Mouse (Mus musculus) lung, postnatal 0 days (tissue): ENCODE results near the gene Purb.

ENCODE experiments used
- CTCF ChIP-seq: IDR thresholded peaks from 2 replicates; pipeline ENCODE4 v1.5.1; 2016; ENCODE audit warnings: antibody characterized with exemption, mild to moderate bottlenecking
- EP300 ChIP-seq: IDR thresholded peaks from 2 replicates; pipeline ENCODE4 v1.6.1; 2016; ENCODE audit warnings: antibody characterized with exemption, mild to moderate bottlenecking, control low read depth

DNA sequence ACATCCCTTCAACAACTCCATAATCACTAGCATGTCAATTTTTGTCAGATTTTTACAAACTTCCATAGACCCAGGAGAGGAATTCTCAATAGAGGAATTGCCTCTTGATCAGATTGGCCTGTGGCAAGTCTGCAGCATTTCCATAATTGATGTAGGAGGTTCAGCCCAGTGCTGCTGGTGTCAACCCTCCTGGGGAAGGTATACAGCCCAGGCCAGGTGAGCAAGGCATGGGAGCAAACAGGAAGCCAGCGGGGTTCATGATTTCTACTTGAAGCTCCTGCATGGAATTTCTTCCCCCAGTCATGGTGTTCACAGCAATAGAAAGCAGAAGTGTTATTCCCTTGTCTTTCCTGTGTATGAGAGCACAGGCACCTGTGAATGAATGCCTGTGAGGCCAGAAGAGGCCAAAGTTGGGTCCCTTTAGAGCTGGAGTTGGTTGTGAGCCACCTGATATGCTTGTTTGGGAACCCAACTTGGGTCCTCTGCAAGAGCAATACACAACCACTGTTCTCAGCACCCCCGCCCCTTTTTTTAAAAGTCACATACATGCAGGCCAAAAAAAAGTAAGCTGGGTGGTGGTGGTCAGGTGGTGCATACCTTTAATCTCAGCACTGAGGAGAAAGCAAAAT, 54.9 kb downstream of the Purb start:
- TF ChIP-seq CTCF = no peak
- TF ChIP-seq EP300 = no peak
